Mouse (Mus musculus) cerebellum, postnatal 36 days (tissue): Measurements from ENCODE around the gene Thop1.
"Not testable (repeated sequence)": the region's sequence is repeated elsewhere in the genome, so short reads cannot be mapped to it uniquely, and the experiment has no call there.

Experiments
- DNase-seq, 2 experiments: peaks; one replicate each; pipeline ENCODE4 v3.0.0; 2021 to 2022; ENCODE audit warnings: mixed read lengths in 2 of 2

Thop1 gene

GRCm38 (mm10) chr10:81069836-81070235, at the start of gene Thop1:
Gene Thop1 (plus strand): TSS chr10:81070035.
- DNase-seq = peak; percentile 98

GRCm38 (mm10) chr10:81020207-81020606, 49.6 kb upstream of the Thop1 start:
- DNase-seq = peak in 1 of 2 experiments; percentile 10

GRCm38 (mm10) chr10:81021547-81022110, 48.2 kb upstream of the Thop1 start:
- DNase-seq = peak in 1 of 2 experiments; percentile 32

GRCm38 (mm10) chr10:81022744-81023143, 47.1 kb upstream of the Thop1 start:
- DNase-seq = peak; percentile 25 to 49

- no peak for DNase-seq
Observed at GRCm38 (mm10) chr10:81024346-81024937, 45.4 kb upstream of the Thop1 start.

GRCm38 (mm10) chr10:81025047-81025621, 44.7 kb upstream of the Thop1 start:
- DNase-seq = peak; percentile 51 to 52

- no peak for DNase-seq
Observed at GRCm38 (mm10) chr10:81025639-81026275, 44.1 kb upstream of the Thop1 start, which contains the start of gene Diras1. Gene Diras1 (minus strand): TSS chr10:81025662.

GRCm38 (mm10) chr10:81026857-81027256, 43.0 kb upstream of the Thop1 start:
- no peak for DNase-seq

GRCm38 (mm10) chr10:81027331-81027730, 42.5 kb upstream of the Thop1 start:
- peak; percentile 81 to 82 for DNase-seq

- no peak for DNase-seq
Observed at GRCm38 (mm10) chr10:81028219-81028618, 41.6 kb upstream of the Thop1 start.

- peak in 1 of 2 experiments; percentile 33 for DNase-seq
Observed at GRCm38 (mm10) chr10:81029031-81029430, 40.8 kb upstream of the Thop1 start.

- DNase-seq = no peak
Observed at GRCm38 (mm10) chr10:81033586-81033985, 36.2 kb upstream of the Thop1 start.

- DNase-seq = no peak
Observed at GRCm38 (mm10) chr10:81036251-81036650, 33.6 kb upstream of the Thop1 start.

GRCm38 (mm10) chr10:81036988-81037580, 32.8 kb upstream of the Thop1 start, which contains the start of gene Slc39a3:
Gene Slc39a3 (minus strand): TSS chr10:81037426.
- peak; percentile 99 to 100 for DNase-seq

- peak; percentile 77 to 85 for DNase-seq
Observed at GRCm38 (mm10) chr10:81041458-81042175, 28.2 kb upstream of the Thop1 start.

GRCm38 (mm10) chr10:81045246-81045645, 24.6 kb upstream of the Thop1 start:
- DNase-seq = not testable (repeated sequence)

GRCm38 (mm10) chr10:81050645-81051044, 19.2 kb upstream of the Thop1 start:
- DNase-seq = no peak

GRCm38 (mm10) chr10:81051133-81051532, 18.7 kb upstream of the Thop1 start:
- DNase-seq = no peak

- DNase-seq = no peak
Observed at GRCm38 (mm10) chr10:81052577-81052976, 17.3 kb upstream of the Thop1 start.

- DNase-seq = no peak
Observed at GRCm38 (mm10) chr10:81055169-81055568, 14.7 kb upstream of the Thop1 start.

- DNase-seq = not testable (repeated sequence)
Observed at GRCm38 (mm10) chr10:81055802-81056340, 14.0 kb upstream of the Thop1 start.
